Mouse (Mus musculus) urinary bladder, postnatal 10 days (tissue): ENCODE measurements around the gene Slc38a1.

ENCODE experiments used
- DNase-seq: peaks from one replicate; pipeline ENCODE4 v3.0.0; 2022; ENCODE audit warnings: low spot score

Gene Slc38a1

DNA sequence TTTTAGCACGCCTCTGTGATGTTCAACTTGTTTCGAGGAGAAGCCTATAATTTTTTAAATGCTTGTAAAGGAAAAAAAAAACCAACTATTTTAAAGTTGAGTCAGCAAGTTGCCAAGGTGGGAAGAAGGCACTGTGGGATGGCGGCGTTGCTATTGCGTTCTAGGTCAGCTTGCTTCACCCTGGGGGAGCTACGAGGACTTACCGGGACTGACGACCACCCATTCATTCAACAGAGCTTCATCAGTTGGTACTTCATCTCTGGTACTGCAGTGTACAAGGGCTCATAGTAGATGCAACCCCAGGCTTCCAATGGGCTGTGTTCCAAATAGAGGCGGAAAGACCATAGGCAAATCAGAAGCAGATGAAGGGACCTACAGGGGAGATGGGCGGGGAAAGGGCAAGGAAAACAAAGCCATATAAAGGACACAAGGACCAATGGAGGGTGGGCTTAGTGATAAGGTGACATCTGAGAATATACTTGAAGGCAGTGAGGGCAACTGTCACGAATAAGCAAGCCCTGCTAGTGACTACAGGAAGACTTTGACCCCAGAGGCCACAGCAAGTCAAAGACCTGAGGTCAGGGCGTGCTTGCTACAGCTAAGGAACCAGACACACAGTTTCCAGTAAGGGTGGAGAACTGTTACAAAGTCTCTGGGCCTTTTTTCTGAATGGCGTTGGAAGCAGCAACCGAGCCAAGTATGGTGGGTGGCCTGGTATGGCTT, 82.0 kb downstream of the Slc38a1 start:
- peak; percentile 5 for DNase-seq

- DNase-seq, result no peak
These were observed 90.9 kb downstream of the Slc38a1 start for GRCm38 (mm10) chr15:96551569-96552380.

- DNase-seq, result no peak
These were observed 91.6 kb downstream of the Slc38a1 start for GRCm38 (mm10) chr15:96551107-96551506.

- no peak for DNase-seq
These were observed 94.3 kb downstream of the Slc38a1 start for GRCm38 (mm10) chr15:96548363-96548762.

DNA sequence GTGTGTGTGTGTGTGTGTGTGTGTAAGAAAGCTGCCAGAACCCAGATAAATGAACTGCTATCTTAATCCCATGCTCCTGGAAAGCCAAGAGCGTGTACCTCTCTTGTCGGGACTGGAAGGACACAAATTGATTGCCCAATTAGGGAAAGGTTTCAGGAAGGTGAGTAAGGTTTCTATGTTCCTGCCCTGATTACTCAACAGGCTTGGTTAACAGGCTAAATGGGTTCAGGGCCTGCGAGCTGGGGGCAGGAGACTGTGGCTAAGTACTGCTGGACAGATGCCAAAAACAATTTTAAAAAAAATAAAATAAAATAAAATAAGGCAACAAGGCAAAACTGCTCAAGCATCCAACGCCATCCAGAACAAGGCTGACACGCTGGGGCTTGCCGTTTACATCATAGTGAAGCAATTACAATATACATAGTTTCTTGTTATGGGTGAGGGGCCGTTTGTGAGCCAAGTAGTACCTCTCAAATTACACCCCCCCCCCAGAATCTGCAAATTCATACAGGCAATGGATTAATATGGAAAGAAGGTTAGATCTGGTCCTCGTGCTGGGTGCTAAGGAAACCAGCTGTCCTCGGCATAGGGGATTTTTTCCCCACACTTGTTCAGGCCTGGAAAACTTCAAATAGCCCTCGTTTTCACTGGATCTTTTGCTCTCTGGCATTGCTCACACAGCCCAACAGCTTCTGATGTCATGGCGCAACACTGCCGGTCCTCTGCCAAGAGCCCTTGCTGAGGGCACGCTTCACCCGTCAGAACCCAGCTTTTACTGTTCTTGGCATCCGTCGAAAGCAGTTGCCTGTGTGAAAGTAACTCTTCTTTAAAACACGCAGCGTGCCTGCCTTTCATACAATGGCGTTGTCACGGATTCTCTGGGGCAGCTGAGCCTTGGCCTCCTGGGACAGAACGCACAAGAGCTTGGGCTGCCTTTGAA, 95.2 kb downstream of the Slc38a1 start:
- no peak for DNase-seq

DNA sequence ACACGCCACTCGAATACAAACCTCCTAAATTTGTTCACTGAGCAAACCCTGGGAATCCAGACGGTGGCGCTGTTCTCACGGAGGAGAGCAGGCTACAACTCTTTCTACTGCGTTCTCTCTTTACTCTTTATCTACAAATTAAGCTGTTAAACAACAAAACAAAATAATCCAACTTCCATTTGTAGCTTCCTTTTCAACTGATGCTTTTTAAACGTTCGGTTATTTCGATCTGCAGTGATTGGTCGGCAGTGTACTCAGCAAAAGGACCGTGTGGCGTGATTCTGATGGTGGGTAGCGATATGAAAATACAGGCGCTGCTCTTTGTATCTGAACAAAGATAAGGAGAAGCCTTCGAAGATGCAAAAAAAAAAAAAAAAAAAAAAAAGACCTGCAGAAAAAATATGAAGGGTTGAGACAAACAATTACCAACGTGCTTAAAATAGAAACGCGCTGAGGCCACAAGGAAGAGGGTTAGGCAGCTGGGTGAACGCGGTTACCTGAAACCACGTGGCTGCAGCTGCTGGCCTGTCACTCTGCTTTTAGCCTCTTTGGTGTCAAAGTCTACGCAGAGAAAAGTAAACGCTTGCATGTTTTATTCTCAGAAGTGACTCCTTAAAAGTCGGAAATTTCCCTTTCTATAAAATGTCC, 99.4 kb downstream of the Slc38a1 start:
- DNase-seq, result no peak

- DNase-seq, result no peak
These were observed 100.6 kb downstream of the Slc38a1 start for GRCm38 (mm10) chr15:96542135-96542534.

DNA sequence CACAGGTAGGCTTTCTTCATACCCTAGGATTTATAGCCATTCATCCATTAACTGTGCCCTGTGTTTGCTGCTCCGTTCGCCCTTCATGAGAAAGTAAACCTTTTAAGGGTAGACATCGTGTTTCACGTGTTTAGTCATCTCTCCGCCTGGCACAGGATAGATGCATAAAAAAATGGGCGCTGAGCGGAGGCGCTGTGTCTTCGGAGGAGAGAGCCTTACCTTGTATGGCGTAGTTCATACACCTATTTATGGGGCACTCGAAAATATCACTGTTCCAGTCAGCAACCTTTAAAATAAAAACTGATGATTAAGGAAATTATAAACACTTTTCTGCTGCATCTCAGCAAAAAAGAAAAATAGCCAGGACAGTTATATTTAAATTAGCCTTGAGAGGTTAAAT, 105.4 kb downstream of the Slc38a1 start:
- no peak for DNase-seq

DNA sequence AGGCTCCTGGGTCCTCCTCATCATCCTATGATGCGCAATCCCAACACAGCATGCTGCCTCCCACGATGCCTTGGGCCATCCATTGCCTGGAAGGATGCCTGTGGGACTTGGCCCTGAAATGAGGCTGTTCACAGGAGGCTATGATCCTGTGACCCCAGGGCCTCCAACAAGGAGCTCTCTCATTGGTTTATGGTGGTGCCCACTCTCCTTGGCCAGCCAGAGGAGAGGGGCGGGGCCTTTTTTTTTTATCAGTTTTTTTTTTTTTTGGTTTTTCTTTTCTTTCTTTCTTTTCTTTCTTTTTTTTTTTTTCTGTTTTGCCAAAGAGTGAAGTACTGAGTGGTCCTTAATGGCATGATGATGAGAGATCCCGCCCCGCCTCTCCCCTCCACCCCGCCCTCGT, 106.3 kb downstream of the Slc38a1 start:
- DNase-seq, result no peak

GRCm38 (mm10) chr15:96527686-96528085, 115.0 kb downstream of the Slc38a1 start:
- DNase-seq, result no peak

- DNase-seq, result no peak
These were observed 118.4 kb downstream of the Slc38a1 start for GRCm38 (mm10) chr15:96524239-96524738.
